Mouse (Mus musculus) small intestine, adult 2 months (tissue): ENCODE measurements around the gene Bves. TPM values are rescaled to one million over a fixed set of nuclear protein-coding genes. Genes with fewer than 3 reads are reported as not detected.
"Not testable (repeated sequence)": the region's sequence is repeated elsewhere in the genome, so short reads cannot be mapped to it uniquely, and the experiment has no call there.

Source experiments
- H3K27ac ChIP-seq: fragments of 200-500 bp; 2 replicates; pipeline ENCODE4 v1.5.1; 2012; ENCODE audit warnings: low read depth, low read length, control low read depth, inconsistent platforms; ENCODE audit not compliant: insufficient read depth
- H3K27me3 ChIP-seq: fragments of 200-500 bp; 2 replicates; pipeline ENCODE4 v1.6.1; 2012; ENCODE audit warnings: mild to moderate bottlenecking, moderate library complexity, low read length, inconsistent platforms; ENCODE audit not compliant: control insufficient read depth, insufficient read depth
- H3K36me3 ChIP-seq: fragments of 200-500 bp; 2 replicates; pipeline ENCODE4 v1.6.1; 2012; ENCODE audit warnings: mild to moderate bottlenecking, low read length, control low read depth, inconsistent platforms; ENCODE audit not compliant: control insufficient read depth, insufficient read depth
- H3K4me1 ChIP-seq: fragments of 200-500 bp; 2 replicates; pipeline ENCODE4 v1.6.1; 2012; ENCODE audit warnings: low read length, inconsistent platforms, mixed read lengths; ENCODE audit not compliant: control insufficient read depth, insufficient read depth, insufficient read length
- H3K4me3 ChIP-seq: fragments of 200-500 bp; 2 replicates; pipeline ENCODE4 v1.5.1; 2012; ENCODE audit warnings: low read depth, mild to moderate bottlenecking, control low read depth, inconsistent platforms, low read length, moderate library complexity
- CTCF ChIP-seq: fragments of 200-500 bp; IDR thresholded peaks from 2 replicates; pipeline ENCODE4 v1.5.1; 2012; ENCODE audit warnings: low read depth, mild to moderate bottlenecking, control low read depth, inconsistent platforms, low read length, moderate library complexity, mixed read lengths; ENCODE audit not compliant: insufficient replicate concordance, insufficient read length; ENCODE audit errors: extremely low read depth
- POLR2A ChIP-seq: fragments of 200-500 bp; IDR thresholded peaks from 2 replicates; pipeline ENCODE4 v1.6.1; 2012; ENCODE audit warnings: low read depth, mild to moderate bottlenecking, control low read depth, inconsistent platforms, low read length, moderate library complexity
- whole genome bisulfite sequencing: fragments of 180-500 bp; shearing (Covaris S2); methylation state at CpG from one replicate; pipeline ENCODE4 v1.1.7; 2018; 5-methylcytosine and 5-hydroxymethylcytosine counted together
- polyA plus RNA-seq: library from polyadenylated mRNA; depleted of rRNA; stranded (reverse); fragments of >200 nt; gene quantifications from 2 replicates; pipeline ENCODE4 v1.2.3, GENCODE M21; 2012; rRNA removed

The Bves gene
- 0.55 and 0.72 TPM in 2 replicates for polyA plus RNA-seq

- Histone ChIP-seq H3K36me3 (no peaks in the 10 kb centered on the region), H3K27ac (no peak within 1 kb of the TSS), H3K27me3 (peaks cover 12% of the 10 kb centered on the region), H3K4me3 (peak within 1 kb of the TSS; percentile 55), H3K4me1 (no peaks in the 10 kb centered on the region)
- no peak for TF ChIP-seq CTCF
- TF ChIP-seq POLR2A: no peak
- 2% methylated on average over 116 of the region's 116 CpGs for whole genome bisulfite sequencing
These were observed at the start of gene Bves for GRCm38 (mm10) chr10:45335434-45336422. Gene Bves (plus strand): TSS chr10:45335772.

- 53% methylated on average over 7 of the region's 7 CpGs for WGBS
- Histone ChIP-seq H3K4me3 (no peak overlapping the region), H3K27ac (no peak overlapping the region), H3K4me1 (no peaks in the 10 kb centered on the region), H3K36me3 (no peaks in the 10 kb centered on the region), H3K27me3 (peaks cover 6% of the 10 kb centered on the region)
- TF ChIP-seq CTCF (no peak), POLR2A (no peak)
These were observed 47.2 kb upstream of the Bves start for GRCm38 (mm10) chr10:45288351-45288750.

- no peak overlapping the region for H3K27ac ChIP-seq
- H3K4me3 ChIP-seq: peak overlapping the region; percentile 41
- no peaks in the 10 kb centered on the region for H3K36me3 ChIP-seq
- TF ChIP-seq POLR2A: no peak
- TF ChIP-seq CTCF: no peak
- peaks cover 6% of the 10 kb centered on the region for H3K27me3 ChIP-seq
- WGBS: 1% methylated on average over 71 of the region's 71 CpGs
- H3K4me1 ChIP-seq: no peaks in the 10 kb centered on the region
These were observed 46.1 kb upstream of the Bves start for GRCm38 (mm10) chr10:45289218-45290105.

- H3K27ac ChIP-seq: no peak overlapping the region
- H3K4me1 ChIP-seq: no peaks in the 10 kb centered on the region
- 67% methylated on average over 5 of the region's 5 CpGs for WGBS
- no peaks in the 10 kb centered on the region for H3K36me3 ChIP-seq
- H3K4me3 ChIP-seq: no peak overlapping the region
- TF ChIP-seq POLR2A: no peak
- peaks cover 6% of the 10 kb centered on the region for H3K27me3 ChIP-seq
These were observed 45.0 kb upstream of the Bves start for GRCm38 (mm10) chr10:45290618-45291017.

- H3K4me1 ChIP-seq, H3K4me3 ChIP-seq, H3K27ac ChIP-seq, H3K36me3 ChIP-seq, H3K27me3 ChIP-seq: not testable (repeated sequence)
- 47% methylated on average over 4 of the region's 4 CpGs for WGBS
These were observed 43.4 kb upstream of the Bves start for GRCm38 (mm10) chr10:45292159-45292558.

GRCm38 (mm10) chr10:45295093-45295492 lies 40.5 kb upstream of the Bves start:
- TF ChIP-seq CTCF (no peak), POLR2A (no peak)
- 70% methylated on average over 5 of the region's 5 CpGs for WGBS
- Histone ChIP-seq H3K36me3 (no peaks in the 10 kb centered on the region), H3K4me1 (no peaks in the 10 kb centered on the region), H3K4me3 (no peak overlapping the region), H3K27me3 (no peaks in the 10 kb centered on the region; the same call in 1 of the 2 replicates), H3K27ac (no peak overlapping the region)

- 80% methylated on average over 6 of the region's 6 CpGs for WGBS
- no peaks in the 10 kb centered on the region for H3K36me3 ChIP-seq
- H3K27ac ChIP-seq: no peak overlapping the region
- TF ChIP-seq CTCF (no peak), POLR2A (no peak)
- no peak overlapping the region for H3K4me3 ChIP-seq
- H3K4me1 ChIP-seq: no peaks in the 10 kb centered on the region
- H3K27me3 ChIP-seq: no peaks in the 10 kb centered on the region
These were observed 37.1 kb upstream of the Bves start for GRCm38 (mm10) chr10:45298503-45298902.
